Mouse (Mus musculus) thymus, adult 2 months (tissue): ENCODE measurements around the gene Sdad1. TPM values are rescaled to one million over a fixed set of nuclear protein-coding genes. Genes with fewer than 3 reads are reported as not detected.

Source experiments
- DNase-seq: peaks from one replicate; pipeline ENCODE4 v3.0.0; 2021
- H3K27ac ChIP-seq: fragments of 200-500 bp; 2 replicates; pipeline ENCODE4 v1.5.1; 2012; ENCODE audit warnings: low read length, control low read depth; ENCODE audit not compliant: control insufficient read depth, insufficient read depth
- H3K27me3 ChIP-seq: fragments of 200-500 bp; 2 replicates; pipeline ENCODE4 v1.6.1; 2012; ENCODE audit warnings: mild to moderate bottlenecking, low read length, moderate library complexity, mixed read lengths; ENCODE audit not compliant: control insufficient read depth, insufficient read depth
- H3K36me3 ChIP-seq: fragments of 200-500 bp; 2 replicates; pipeline ENCODE4 v1.6.1; 2012; ENCODE audit warnings: mild to moderate bottlenecking, low read length, moderate library complexity; ENCODE audit not compliant: control insufficient read depth, insufficient read depth
- H3K4me1 ChIP-seq: fragments of 200-500 bp; replicated peaks from 2 replicates; pipeline ENCODE4 v1.6.1; 2012; ENCODE audit warnings: low read length; ENCODE audit not compliant: control insufficient read depth, insufficient read depth
- H3K4me3 ChIP-seq: fragments of 200-500 bp; 2 replicates; pipeline ENCODE4 v1.5.1; 2012; ENCODE audit warnings: mild to moderate bottlenecking, low read length, control low read depth, moderate library complexity; ENCODE audit not compliant: control insufficient read depth, insufficient read depth
- CTCF ChIP-seq: fragments of 200-500 bp; IDR thresholded peaks from 2 replicates; pipeline ENCODE4 v1.5.1; 2012; ENCODE audit warnings: mild to moderate bottlenecking, control low read depth, low read length, moderate library complexity, borderline replicate concordance; ENCODE audit not compliant: control insufficient read depth, poor library complexity, insufficient read depth; ENCODE audit errors: extremely low read depth
- POLR2A ChIP-seq: fragments of 200-500 bp; IDR thresholded peaks from 2 replicates; pipeline ENCODE4 v1.6.1; 2012; ENCODE audit warnings: mild to moderate bottlenecking, low read length, control low read depth, moderate library complexity; ENCODE audit not compliant: control insufficient read depth, poor library complexity, insufficient read depth; ENCODE audit errors: extremely low read depth
- WGBS: fragments of 180-500 bp; shearing (Covaris S2); methylation state at CpG from one replicate; pipeline ENCODE4 v1.1.7; 2018; 5-methylcytosine and 5-hydroxymethylcytosine counted together
- polyA plus RNA-seq: library from polyadenylated mRNA; depleted of rRNA; stranded (reverse); fragments of >200 nt; gene quantifications from 2 replicates; pipeline ENCODE4 v1.2.3, GENCODE M21; 2012

Gene Sdad1
- polyA plus RNA-seq, 1 experiment: 18.1 TPM

DNA sequence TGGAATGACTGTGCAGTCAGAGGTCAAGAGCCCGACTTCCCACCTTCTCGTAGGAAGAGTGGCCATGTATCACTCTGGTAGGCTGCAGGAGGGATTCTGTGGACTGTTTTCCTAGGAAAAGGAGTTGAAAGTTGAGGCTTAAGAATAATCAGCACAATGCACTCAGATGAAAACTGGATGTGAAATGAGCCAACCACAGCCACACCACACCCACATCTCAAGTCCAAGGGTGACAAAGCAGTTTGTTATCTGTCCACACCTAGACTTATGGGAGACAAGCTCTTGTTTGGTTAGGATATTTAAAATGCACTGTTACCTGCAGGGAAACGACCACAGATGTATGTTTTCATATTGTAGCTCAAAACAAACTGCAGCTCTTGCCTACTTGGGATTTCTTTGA lies 27.2 kb downstream of the Sdad1 start:
- Histone ChIP-seq H3K4me1 (no peaks in the 10 kb centered on the region), H3K27ac (no peak overlapping the region), H3K36me3 (peaks cover 20% of the 10 kb centered on the region), H3K27me3 (no peaks in the 10 kb centered on the region), H3K4me3 (no peak overlapping the region)
- 57% methylated on average over 3 of the region's 3 CpGs for WGBS
- no peak for DNase-seq
- no peak for TF ChIP-seq POLR2A
- no peak for TF ChIP-seq CTCF

DNA sequence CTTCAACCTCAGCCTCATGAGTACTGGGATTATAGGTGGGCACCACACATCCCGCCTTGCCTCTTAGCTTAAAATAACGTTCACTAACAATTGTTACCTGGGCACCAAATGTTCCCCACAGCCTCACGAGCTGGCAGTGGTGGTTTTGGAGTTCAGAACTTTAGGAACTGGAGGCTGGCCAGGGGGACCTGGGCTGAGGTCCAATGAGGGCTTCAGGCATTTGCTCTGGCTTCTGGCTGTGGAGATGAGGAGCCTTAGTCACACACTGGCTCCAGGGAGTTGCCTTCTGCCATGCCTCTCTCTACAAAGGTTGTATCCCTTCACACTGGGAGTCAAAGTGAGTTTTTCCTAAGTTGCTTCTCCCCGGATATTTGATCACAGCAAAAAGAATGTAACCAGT lies 27.7 kb downstream of the Sdad1 start:
- H3K4me1 ChIP-seq: no peaks in the 10 kb centered on the region
- H3K27me3 ChIP-seq: no peaks in the 10 kb centered on the region
- no peak overlapping the region for H3K27ac ChIP-seq
- no peak for TF ChIP-seq CTCF
- TF ChIP-seq POLR2A: no peak
- WGBS: 82% methylated on average over 4 of the region's 4 CpGs
- H3K36me3 ChIP-seq: peaks cover 15% of the 10 kb centered on the region
- no peak for DNase-seq
- no peak overlapping the region for H3K4me3 ChIP-seq

DNA sequence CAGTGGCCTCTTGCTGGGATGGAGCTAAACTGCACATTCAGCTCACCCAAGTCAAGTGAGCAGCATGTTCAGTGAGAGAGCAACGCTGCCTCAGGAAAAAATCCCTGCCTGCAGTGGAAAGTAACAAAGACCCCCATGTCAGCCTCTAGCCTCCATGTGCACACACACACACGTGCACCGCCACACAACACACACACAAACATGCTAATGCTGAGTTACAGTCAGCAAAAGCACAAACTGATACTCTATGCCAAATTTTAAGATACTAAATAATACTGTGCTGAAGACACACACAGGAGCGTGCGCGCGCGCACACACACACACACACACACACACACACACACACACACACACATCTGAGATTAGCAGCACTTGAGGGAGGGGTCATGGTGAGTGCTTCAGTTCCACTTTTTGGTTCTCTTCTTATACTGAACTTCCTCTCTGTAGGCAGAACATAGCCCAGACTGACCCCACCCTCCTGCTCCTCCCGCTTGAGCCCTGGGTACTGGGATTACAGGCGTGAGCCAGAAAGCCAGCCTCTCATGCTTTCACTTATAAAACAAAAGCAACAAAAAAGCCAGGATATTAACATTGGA lies 31.2 kb downstream of the Sdad1 start:
- Histone ChIP-seq H3K27me3 (no peaks in the 10 kb centered on the region), H3K4me1 (0 out of 2 replicates have a peak, but pooled peaks cover 2% of the 10 kb centered on the region), H3K4me3 (no peak overlapping the region), H3K36me3 (no peaks in the 10 kb centered on the region), H3K27ac (no peak overlapping the region)
- TF ChIP-seq POLR2A (no peak), CTCF (no peak)
- WGBS: 39% methylated on average over 10 of the region's 10 CpGs
- DNase-seq: no peak

DNA sequence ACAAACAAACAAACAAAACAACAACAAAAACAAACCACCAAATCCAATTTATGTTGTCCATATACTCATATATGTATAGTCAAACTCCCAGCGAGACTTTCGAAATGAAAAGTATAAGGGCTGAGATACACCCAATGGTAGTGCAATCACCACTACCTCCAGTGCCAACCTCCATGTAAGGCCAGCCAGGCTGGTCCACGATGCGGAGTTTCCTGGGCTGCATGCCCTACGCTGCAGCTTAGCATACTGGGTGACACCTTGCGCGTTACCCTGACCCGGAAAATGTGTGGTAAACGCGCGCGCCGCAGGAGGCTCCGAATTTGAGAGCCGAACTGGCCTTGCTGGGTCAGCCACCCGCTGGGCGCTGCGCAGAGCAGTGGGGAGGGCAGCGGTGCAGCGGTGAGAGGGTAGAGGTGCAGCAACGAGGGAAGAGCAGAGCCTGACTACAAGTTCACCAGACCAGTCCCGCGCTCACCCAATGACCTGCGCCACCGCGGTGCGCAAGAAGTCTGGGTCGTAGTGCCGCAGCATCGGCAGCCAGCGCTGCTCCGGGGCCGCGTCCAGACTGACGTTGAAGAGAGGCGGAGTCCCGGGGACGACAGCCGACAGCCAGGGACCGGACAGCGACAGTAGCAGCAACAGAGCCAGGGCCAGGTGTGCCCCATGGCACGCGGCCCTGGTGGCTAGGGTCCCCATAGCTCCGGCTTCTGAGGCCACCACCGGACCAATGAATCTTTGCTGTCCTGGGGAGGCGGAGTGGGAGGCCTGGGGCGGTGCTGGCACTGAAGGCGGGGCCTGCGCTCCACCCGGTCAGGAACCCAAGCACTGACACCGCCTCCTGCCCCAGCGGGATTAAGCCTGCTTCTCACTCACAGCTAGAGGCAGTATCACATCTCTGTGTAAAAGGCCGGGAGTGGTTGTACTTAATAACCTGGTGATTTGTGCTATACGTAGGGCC lies 32.6 kb downstream of the Sdad1 start, which contains the start of gene Naaa:
Naaa (minus strand) TSS at position 734 of the 958 bp plus-strand sequence.
- Histone ChIP-seq H3K36me3 (no peaks in the 10 kb centered on the region), H3K27me3 (no peaks in the 10 kb centered on the region), H3K4me3 (peak within 1 kb of the TSS; percentile 60), H3K4me1 (0 out of 2 replicates have a peak, but pooled peaks cover 2% of the 10 kb centered on the region), H3K27ac (no peak within 1 kb of the TSS)
- WGBS: 3% methylated on average over 54 of the region's 54 CpGs
- DNase-seq: peak; percentile 82
- no peak for TF ChIP-seq POLR2A
- TF ChIP-seq CTCF: no peak; the same call in 1 of the 2 replicates

DNA sequence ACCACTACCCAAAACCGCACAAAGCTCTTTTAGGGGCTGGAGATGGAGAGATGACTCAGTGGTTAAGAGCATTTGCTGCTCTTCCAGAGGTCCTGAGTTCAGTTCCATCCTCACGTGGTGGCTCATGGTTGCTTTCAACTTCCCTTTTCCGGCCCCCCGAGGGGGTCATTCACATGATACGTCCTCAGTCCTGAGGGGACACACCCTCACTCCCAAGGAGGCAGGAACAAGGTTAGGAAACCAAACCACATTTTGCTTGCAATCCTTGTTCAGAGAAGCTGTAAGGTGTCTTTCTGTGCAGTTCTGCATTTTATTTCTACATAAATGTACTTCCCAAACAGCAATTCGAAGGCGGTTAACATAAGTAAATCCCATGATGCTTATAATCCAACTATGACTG lies 39.8 kb downstream of the Sdad1 start:
- no peak overlapping the region for H3K27ac ChIP-seq
- no peak for DNase-seq
- WGBS: 85% methylated on average over 7 of the region's 7 CpGs
- no peaks in the 10 kb centered on the region for H3K27me3 ChIP-seq
- no peak overlapping the region for H3K4me3 ChIP-seq
- H3K4me1 ChIP-seq: no peaks in the 10 kb centered on the region
- no peaks in the 10 kb centered on the region for H3K36me3 ChIP-seq
- TF ChIP-seq CTCF (no peak), POLR2A (no peak)

DNA sequence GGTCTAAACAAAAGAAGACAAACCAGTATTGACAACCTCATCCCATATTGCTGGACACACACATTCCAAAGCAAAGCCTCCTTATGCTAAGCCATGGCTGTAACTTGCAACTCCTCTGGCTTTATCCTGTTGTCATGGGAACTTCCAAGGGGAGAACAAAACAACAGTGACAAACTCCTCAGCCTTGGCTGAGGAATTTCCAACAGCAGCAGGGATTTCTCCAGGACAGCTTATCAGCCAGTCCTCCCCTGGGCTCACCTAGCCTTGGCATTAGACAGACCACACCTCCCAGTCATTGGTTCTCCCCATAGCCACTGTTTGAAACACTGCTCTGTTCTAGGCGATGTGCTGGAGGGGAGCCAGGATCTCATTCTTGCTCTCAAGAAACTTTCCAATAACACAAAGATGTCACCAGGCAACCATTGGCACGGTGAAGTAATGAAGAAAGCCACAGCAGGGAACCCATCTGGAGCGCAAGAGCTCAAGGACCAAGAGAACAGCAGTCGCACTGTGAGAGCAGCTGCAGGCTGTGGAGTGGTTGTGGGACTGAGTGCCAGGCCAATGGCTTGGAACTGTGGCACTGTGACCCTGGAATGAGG lies 46.4 kb downstream of the Sdad1 start:
- TF ChIP-seq CTCF: no peak
- no peak for TF ChIP-seq POLR2A
- Histone ChIP-seq H3K27ac (no peak overlapping the region), H3K27me3 (no peaks in the 10 kb centered on the region), H3K4me1 (no peaks in the 10 kb centered on the region), H3K4me3 (no peak overlapping the region), H3K36me3 (no peaks in the 10 kb centered on the region)
- 85% methylated on average over 4 of the region's 4 CpGs for WGBS
- no peak for DNase-seq
